Mouse (Mus musculus): ENCODE data around the gene Ddx39b. TPM values are rescaled to one million over a fixed set of nuclear protein-coding genes. Genes with fewer than 3 reads are reported as not detected.
"Not testable (repeated sequence)": the region's sequence is repeated elsewhere in the genome, so short reads cannot be mapped to it uniquely, and the experiment has no call there.

Gene Ddx39b
- total and polyA plus RNA-seq, 3 experiments = 206 to 787 (median 581) TPM

DNA sequence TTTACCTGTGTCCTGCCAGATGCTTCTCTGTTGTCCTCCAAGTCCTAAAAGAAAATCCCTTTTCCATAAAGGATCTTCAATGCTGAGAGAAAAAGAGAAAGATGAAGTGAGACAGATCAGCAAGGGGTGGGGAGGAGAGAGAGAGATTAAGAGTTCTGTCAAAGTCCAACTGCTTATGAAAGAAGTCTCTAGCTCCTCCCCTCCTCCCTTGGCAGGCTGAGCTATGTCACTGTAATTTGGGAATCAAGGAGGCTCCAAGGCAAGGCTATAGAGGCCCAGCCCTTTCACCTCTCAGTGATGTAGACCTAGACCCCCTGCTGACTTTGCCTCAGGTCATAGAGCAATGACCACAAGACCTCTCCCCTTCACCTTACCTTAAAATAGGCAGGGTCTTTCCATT, 43.9 kb downstream of the Ddx39b start:
- TF ChIP-seq CHD1 (IDR thresholded peaks at IDR 0.05; ENCODE audit: low read depth, low read length) (no peak), ZKSCAN1 (IDR thresholded peaks at IDR 0.05; ENCODE audit: low read depth, low read length) (no peak), RAD21 (IDR thresholded peaks at IDR 0.05; ENCODE audit: low read depth, low read length) (no peak), EP300 (IDR thresholded peaks at IDR 0.05; ENCODE audit: low read depth in 1 of 2, low read length in 2 of 2) (no peak), ZMIZ1 (IDR thresholded peaks at IDR 0.05; ENCODE audit: low read depth, low read length) (no peak), ZC3H11A (IDR thresholded peaks at IDR 0.05; ENCODE audit: low read depth, low read length) (no peak), RCOR1 (IDR thresholded peaks at IDR 0.05; ENCODE audit: low read depth, low read length) (no peak), TBP (IDR thresholded peaks at IDR 0.05; ENCODE audit: low read depth, low read length) (no peak), HCFC1 (IDR thresholded peaks at IDR 0.05; ENCODE audit: low read depth, low read length) (no peak), POLR2AphosphoS2 (IDR thresholded peaks at IDR 0.05; ENCODE audit: low read length) (no peak), MAX (IDR thresholded peaks at IDR 0.05; ENCODE audit: low read length) (no peak), ELF1 (IDR thresholded peaks at IDR 0.05; ENCODE audit: low read depth, low read length) (no peak), SMC3 (IDR thresholded peaks at IDR 0.05; ENCODE audit: low read depth, low read length) (no peak), GABPA (IDR thresholded peaks at IDR 0.05; ENCODE audit: low read depth, low read length) (no peak), MXI1 (IDR thresholded peaks at IDR 0.05; ENCODE audit: low read depth, low read length) (no peak), ETS1 (IDR thresholded peaks at IDR 0.05; ENCODE audit: low read depth, low read length) (no peak), MYC (IDR thresholded peaks at IDR 0.05; ENCODE audit: low read depth, low read length) (no peak)
- Histone ChIP-seq H3K9ac (ENCODE audit: control insufficient read depth, low read depth, low read length, poor library complexity, severe bottlenecking) (no peak overlapping the region), H3K36me3 (ENCODE audit: control insufficient read depth in 1 of 2, insufficient read depth in 2 of 2, low read length in 2 of 2) (no peaks in the 10 kb centered on the region)

DNA sequence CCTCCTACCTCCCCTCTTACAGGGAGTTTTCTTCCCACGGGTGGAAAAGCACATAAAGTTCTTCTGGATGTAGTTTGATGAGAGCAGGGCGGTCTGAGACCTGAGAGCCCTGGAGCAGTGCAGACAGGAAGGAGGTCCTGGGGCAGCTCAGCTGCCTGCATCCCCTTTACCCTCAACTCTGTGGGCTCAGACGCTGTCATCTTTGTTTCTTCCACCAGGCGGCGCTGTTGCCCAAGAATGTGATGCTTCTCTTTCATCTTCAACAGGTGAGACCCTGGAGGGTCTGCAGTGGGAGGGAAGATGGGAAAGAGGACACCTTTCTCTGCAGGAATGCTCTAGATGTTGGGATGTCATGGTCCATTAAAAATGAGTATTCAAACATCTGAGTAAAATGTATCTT, 54.2 kb downstream of the Ddx39b start:
- peak; percentile 70 for DNase-seq (ENCODE audit: low read depth, low spot score)
- TF ChIP-seq SMC3 (IDR thresholded peaks at IDR 0.05; ENCODE audit: low read depth, low read length) (peak; percentile 40), RAD21 (IDR thresholded peaks at IDR 0.05; ENCODE audit: low read depth, low read length) (peak; percentile 41), CTCF (IDR thresholded peaks at IDR 0.05 in 2 of 3, conservative IDR thresholded peaks at IDR 0.05 in 1 of 3; ENCODE audit: control insufficient read depth in 1 of 3, insufficient read depth in 1 of 3, low read depth in 2 of 3, low read length in 3 of 3, poor library complexity in 1 of 3, severe bottlenecking in 1 of 3) (peak; percentile 60 to 88 (median 72))
- H3K4me1 ChIP-seq (ENCODE audit: control insufficient read depth in 1 of 2, insufficient read depth in 2 of 2, low read length in 2 of 2); H3K9me3 ChIP-seq (replicated peaks; ENCODE audit: insufficient read depth, low read length); H3K27ac ChIP-seq (ENCODE audit: control insufficient read depth, low read depth, low read length); H3K79me2 ChIP-seq (ENCODE audit: control insufficient read depth, insufficient read depth, low read length, poor library complexity); H3K36me3 ChIP-seq (ENCODE audit: control insufficient read depth in 1 of 2, insufficient read depth in 2 of 2, low read length in 2 of 2); H3K9ac ChIP-seq (ENCODE audit: control insufficient read depth, low read depth, low read length, poor library complexity, severe bottlenecking); H3K4me3 ChIP-seq (ENCODE audit: control insufficient read depth in 1 of 2, insufficient read depth in 1 of 2, low read depth in 2 of 2, low read length in 2 of 2): not testable (repeated sequence)
- H3K27me3 ChIP-seq (ENCODE audit: control insufficient read depth in 1 of 2, insufficient read depth in 2 of 2, low read length in 2 of 2) = peaks cover 12 to 14% of the 10 kb centered on the region in 2 experiments

More for the DNA sequence above, 43.9 kb downstream of the Ddx39b start:
- H3K4me3 ChIP-seq (ENCODE audit: control insufficient read depth in 1 of 2, insufficient read depth in 1 of 2, low read depth in 2 of 2, low read length in 2 of 2) = no peak overlapping the region
- no peaks in the 10 kb centered on the region for H3K79me2 ChIP-seq (ENCODE audit: control insufficient read depth, insufficient read depth, low read length, poor library complexity)
- peaks cover 6 to 8% of the 10 kb centered on the region in 2 experiments for H3K27me3 ChIP-seq (ENCODE audit: control insufficient read depth in 1 of 2, insufficient read depth in 2 of 2, low read length in 2 of 2)
- DNase-seq (ENCODE audit: low read depth, low spot score) = no peak
- H3K27ac ChIP-seq (ENCODE audit: control insufficient read depth, low read depth, low read length) = no peak overlapping the region
- no peaks in the 10 kb centered on the region for H3K9me3 ChIP-seq (replicated peaks; ENCODE audit: insufficient read depth, low read length)
- no peaks in the 10 kb centered on the region for H3K4me1 ChIP-seq (ENCODE audit: control insufficient read depth in 1 of 2, insufficient read depth in 2 of 2, low read length in 2 of 2)
